ENCODE assay signal across 9 mouse cellular contexts in genomic region chr11:95514298-95514861, GRCm38 (mm10). TPM values are rescaled to one million over a fixed set of nuclear protein-coding genes. Genes with fewer than 3 reads are reported as not detected.
DNase-seq lines count a peak whose midpoint lies in the region; ATAC-seq lines count a peak whose summit lies in the region.
"Had no signal": no experiment of that assay in that cellular context is flagged by ENCODE, and none has a peak within 500 bp of the region (broad histone marks: within the 10 kb centered on the region; RNA-seq: fewer than 3 reads in every experiment).

Gene Nxph3 (minus strand): TSS chr11:95514570.

- H3K9ac ChIP-seq in liver, embryonic 12.5 days: no peak within 1 kb of the TSS

- 2% methylated on average over 59 of the region's 66 CpGs for WGBS in liver, embryonic 12.5 days (ENCODE audit: insufficient replicate concordance)

- no peaks in the 10 kb centered on the region for H3K9me3 ChIP-seq in liver, embryonic 12.5 days (replicated peaks)

- H3K27ac ChIP-seq in liver, embryonic 12.5 days: no peak within 1 kb of the TSS

- H3K36me3 ChIP-seq in liver, embryonic 12.5 days: no peaks in the 10 kb centered on the region

- no peak for DNase-seq in layer of hippocampus, adult 18-20 months (ENCODE audit: low spot score in 2 of 2)
- DNase-seq in layer of hippocampus, adult 9-10 months (ENCODE audit: low spot score): no peak
- DNase-seq in embryo, embryonic 10.5 days (ENCODE audit: low spot score): peak; percentile 75
- peak; percentile 44 for DNase-seq in heart, adult 8-10 months (ENCODE audit: low spot score)
- peak; percentile 58 to 66 for DNase-seq in kidney, adult 8-10 months
- peak; percentile 38 to 56 for DNase-seq in natural killer cell, adult 2 months (ENCODE audit: low spot score in 2 of 2)
- peak; percentile 79 for DNase-seq in testis, postnatal 10 days (ENCODE audit: low spot score)

- peak; percentile 50; the same call in 1 of the 2 replicates for ATAC-seq in liver, embryonic 12.5 days

- peaks cover 17% of the 10 kb centered on the region for H3K4me1 ChIP-seq in liver, embryonic 12.5 days

- peaks cover 97% of the 10 kb centered on the region for H3K27me3 ChIP-seq in liver, embryonic 12.5 days (replicated peaks)

- peak within 1 kb of the TSS; percentile 71 for H3K4me2 ChIP-seq in liver, embryonic 12.5 days

- peak within 1 kb of the TSS; percentile 50 for H3K4me3 ChIP-seq in liver, embryonic 12.5 days

RNA-seq across cellular contexts. Expression of gene Nxph3, which starts in this region (rescaled TPM):
- 10 to 100 TPM; 16.5 to 26.3 TPM for total RNA-seq in layer of hippocampus, adult 18-20 months (2021)
- total RNA-seq in heart, adult 8-10 months (2022): under 1 TPM; 0.41 to 0.76 (median 0.50) TPM
- polyA plus RNA-seq in liver, embryonic 12.5 days (2016; fragmentation: Nextera tagmentation; extraction: Ambion mirVana): 0.14 and 0.24 TPM in 2 replicates
- total RNA-seq: MEL had no signal

Comparison
In these comparisons a context has a peak if more than half of its experiments do, and no peak if none do; other contexts are left out.
1. RNA of gene Nxph3 (total RNA-seq): 16.5 to 26.3 TPM in layer of hippocampus, adult 18-20 months; 0.41 to 0.76 TPM in heart, adult 8-10 months; every median in the first group is over 4 times any median in the second.
2. Peak in DNase-seq in heart, adult 8-10 months; RNA of the gene not detected or under 1 TPM.
3. Peak in ATAC-seq, H3K4me3 ChIP-seq and H3K4me2 ChIP-seq in liver, embryonic 12.5 days; RNA of the gene not detected or under 1 TPM.
4. DNase-seq: peak in embryo, embryonic 10.5 days (single experiment), kidney, adult 8-10 months (2 of 2), natural killer cell, adult 2 months (2 of 2) and testis, postnatal 10 days (single experiment); none in layer of hippocampus, adult 18-20 months (0 of 2) and layer of hippocampus, adult 9-10 months (single experiment).